Mouse (Mus musculus) gonadal fat pad, adult 2 months (tissue): ENCODE data around the gene Rbm20. TPM values are rescaled to one million over a fixed set of nuclear protein-coding genes. Genes with fewer than 3 reads are reported as not detected.

Experiments
- DNase-seq: peaks from one replicate; pipeline ENCODE4 v3.0.0-alpha.2; 2012; ENCODE audit warnings: low read depth
- polyA plus RNA-seq: library from polyadenylated mRNA; depleted of rRNA; stranded (reverse); fragments of >200 nt; gene quantifications from 2 replicates; pipeline ENCODE4 v1.2.3, GENCODE M21; 2012

The Rbm20 gene
- polyA plus RNA-seq, 1 experiment = 2.2 TPM

- DNase-seq = no peak
Observed at GRCm38 (mm10) chr19:53716469-53716868, 39.4 kb downstream of the Rbm20 start.

DNA sequence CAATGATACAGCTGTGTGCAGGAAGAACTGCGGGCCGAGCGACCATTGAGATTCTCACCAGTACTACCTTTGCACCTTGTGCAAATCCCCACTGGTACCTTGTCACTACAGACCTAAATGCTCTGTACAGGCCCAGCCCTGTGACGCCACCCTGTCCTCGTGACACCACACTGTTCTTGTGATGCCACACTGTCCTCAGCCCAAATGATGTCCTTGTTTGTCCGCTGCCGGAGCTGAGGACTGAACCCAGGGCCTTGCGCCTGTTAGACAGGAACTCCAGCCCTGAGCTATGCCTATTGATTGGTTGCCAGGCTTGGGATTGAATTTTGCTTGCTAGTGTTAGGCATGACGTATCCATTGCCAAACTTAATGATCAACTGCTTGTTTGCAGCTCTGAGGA is 40.3 kb downstream of the Rbm20 start:
- no peak for DNase-seq

DNA sequence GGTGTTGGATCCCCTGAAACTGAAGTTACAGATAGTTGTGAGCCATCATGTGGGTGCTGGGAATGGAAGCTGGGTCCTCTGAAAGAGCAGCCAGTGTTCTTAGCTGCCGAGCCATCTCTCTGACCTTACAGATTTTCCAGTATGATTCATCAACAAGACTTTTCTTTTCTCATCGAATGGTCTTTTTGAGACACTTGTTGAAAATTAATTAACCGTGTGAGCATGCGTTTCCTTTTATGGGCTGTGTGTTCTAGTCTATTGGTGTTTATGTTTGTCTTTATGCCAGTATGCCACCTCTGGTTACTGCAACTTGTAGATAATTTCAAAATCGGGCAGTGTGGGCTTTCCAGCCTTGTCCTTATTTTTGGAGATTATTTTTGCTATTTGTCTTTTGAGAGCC is 45.1 kb downstream of the Rbm20 start:
- no peak for DNase-seq

DNA sequence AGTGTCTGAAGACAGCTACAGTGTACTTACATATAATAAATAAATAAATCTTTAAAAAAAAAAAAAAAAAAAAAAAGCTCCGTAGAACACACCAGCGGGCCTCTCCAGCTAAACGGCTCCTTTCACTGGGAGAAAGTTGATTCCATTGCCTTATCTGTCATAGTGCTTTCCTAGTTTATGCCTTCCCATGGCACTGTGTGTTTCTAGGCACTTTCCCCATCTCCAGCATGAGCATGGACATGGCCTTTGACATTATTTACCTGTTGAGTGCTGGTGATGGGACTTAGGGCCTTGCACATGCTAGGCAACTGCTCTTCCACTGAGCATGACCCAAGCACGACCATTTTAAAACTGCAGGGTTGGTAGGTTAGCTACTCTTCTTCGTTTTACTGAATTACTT is 46.9 kb downstream of the Rbm20 start:
- DNase-seq = no peak

GRCm38 (mm10) chr19:53726340-53726739 is 49.2 kb downstream of the Rbm20 start:
- no peak for DNase-seq

GRCm38 (mm10) chr19:53726755-53727154 is 49.6 kb downstream of the Rbm20 start:
- DNase-seq = no peak

- DNase-seq = no peak
Observed at GRCm38 (mm10) chr19:53727277-53727676, 50.2 kb downstream of the Rbm20 start.

- DNase-seq = no peak
Observed at GRCm38 (mm10) chr19:53727886-53728669, 51.0 kb downstream of the Rbm20 start.

GRCm38 (mm10) chr19:53729919-53730318 is 52.8 kb downstream of the Rbm20 start:
- DNase-seq = no peak

DNA sequence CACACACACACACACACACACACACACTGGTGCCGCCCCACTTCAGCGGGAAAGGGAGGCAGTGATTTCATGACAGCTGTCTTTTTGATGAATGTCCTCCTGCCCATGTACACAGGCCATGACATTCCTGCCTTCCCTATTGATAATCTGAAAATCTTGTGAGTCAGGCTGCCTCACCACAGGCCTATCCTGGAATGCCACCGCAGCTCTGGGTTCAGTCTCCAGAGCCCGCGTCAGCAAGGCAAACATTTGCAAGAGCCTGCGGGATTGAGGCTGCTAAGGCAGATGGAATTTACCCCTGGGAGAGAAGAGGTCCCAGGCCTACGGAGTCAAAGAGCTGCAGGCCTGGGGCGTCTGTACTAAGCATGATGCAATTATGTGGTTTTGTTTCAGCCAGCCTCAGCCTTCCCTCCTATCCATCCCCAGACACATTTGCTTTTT is 54.7 kb downstream of the Rbm20 start:
- DNase-seq = no peak

DNA sequence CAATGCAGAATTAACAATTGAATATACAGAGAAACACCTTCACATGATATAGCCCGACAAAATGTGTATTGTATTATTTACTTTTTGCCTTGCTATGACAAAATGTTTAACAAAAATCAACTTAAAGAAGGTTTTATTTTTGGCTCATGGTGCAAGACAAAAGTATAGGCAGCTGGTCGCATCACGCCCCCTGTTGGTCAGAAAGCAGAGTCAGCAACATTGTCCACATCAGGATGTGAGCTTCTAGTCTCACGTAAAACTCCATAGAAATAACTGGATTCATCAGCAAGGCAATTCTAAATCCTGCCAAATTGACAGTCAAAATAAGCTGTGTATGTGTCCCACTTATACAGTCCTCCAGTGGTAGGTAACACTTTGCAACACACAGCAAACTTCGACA is 57.7 kb downstream of the Rbm20 start:
- no peak for DNase-seq

DNA sequence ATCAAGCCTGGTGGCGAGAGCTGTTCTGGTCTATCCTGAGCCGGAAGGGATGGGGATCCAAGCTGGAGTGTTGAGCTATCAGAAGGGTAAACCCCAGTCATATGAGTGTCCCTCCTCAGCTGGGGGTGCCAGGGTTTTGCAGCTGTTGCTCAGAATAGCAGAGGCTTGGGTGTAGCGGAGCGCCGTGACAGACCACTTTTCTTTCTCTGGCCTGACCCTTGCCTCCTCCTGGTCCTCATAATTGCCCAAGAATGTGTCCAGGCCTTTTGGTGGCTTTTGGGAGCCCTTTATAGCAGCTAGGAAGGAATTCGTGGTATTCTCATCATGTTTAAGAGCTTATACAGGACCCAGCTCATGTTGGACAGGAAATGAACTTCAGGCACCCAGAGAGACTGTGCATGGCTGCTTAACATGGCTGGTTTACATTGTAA is 61.6 kb downstream of the Rbm20 start:
- no peak for DNase-seq

- DNase-seq = no peak
Observed at GRCm38 (mm10) chr19:53739570-53740266, 62.6 kb downstream of the Rbm20 start.

DNA sequence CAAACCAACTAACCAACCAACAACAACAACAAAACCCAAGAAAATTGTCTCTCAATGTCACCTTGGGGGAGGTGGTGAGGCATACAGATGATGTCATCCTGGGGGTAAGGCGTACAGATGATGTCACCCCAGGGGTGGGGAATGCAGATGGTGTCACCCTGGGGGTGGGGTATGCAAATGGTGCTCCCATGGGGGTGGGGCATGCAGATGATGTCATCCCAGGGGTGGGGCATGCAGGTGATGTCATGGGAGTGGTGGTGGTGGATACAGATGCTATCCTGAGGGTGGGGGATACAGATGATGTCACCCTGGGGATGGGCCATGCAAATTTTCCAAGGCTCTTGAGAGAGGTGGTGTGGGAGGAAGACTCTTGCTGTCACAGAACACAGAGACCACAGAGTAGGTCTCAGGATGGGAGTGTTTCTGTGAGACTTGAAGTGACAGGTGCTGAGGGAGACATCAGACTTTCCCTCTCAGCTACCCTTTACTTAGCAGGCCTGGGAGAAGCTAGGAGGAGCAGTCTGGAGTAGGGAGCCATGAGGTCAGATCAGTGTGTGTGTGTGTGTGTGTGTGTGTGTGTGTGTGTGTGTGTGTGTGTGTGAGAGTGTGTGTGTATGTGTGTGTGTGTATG is 63.8 kb downstream of the Rbm20 start:
- no peak for DNase-seq

GRCm38 (mm10) chr19:53741902-53742301 is 64.8 kb downstream of the Rbm20 start:
- DNase-seq = no peak

GRCm38 (mm10) chr19:53745354-53745753 is 68.2 kb downstream of the Rbm20 start:
- DNase-seq = no peak

- DNase-seq = no peak
Observed at GRCm38 (mm10) chr19:53746116-53746515, 69.0 kb downstream of the Rbm20 start.

DNA sequence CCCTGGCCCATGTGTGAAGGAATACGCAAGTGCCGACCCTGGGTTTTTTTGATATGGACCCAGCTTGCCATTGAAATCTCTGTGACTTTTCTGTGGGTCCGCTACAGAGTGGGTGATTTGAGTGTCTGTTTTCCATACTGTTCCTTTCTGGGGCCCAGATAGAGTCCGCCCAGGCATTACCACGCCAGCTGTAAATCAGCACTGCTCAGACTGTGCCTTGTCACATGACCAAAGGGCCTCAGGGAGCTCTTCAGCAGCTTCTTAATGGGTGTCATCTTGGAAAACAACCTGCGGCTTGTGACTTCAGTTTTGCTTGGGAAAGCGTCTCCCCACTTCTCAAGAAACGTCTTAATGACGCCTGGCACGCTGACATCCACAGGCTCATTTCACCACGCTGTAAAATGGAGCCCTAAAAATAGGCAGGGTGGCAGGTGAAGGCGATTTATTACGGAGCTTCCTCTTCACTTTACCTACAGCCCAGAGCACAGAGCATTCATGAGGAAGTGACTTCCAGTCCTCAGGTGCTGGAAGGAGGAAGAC is 71.2 kb downstream of the Rbm20 start:
- peak; percentile 44 for DNase-seq

GRCm38 (mm10) chr19:53749326-53749725 is 72.2 kb downstream of the Rbm20 start:
- DNase-seq = no peak

GRCm38 (mm10) chr19:53751420-53752185 is 74.5 kb downstream of the Rbm20 start:
- no peak for DNase-seq

DNA sequence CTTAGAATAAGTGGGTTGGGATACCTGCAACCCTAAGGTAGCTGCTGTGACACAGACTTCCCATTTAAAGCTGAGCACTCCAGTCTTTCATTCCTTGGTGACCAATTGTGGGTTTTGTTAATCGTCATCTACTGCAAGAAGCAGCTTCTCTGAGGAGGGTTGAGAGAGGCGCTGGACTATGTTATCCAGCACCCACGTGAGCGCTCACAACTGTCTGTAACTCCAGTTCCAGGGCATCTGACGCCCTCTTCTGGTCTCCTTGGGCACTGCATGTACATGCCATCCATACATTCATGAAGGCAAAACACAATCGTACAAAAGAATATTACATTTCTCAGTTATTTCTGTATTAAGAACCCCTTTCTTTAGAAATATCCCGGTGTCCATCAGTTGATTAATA is 75.9 kb downstream of the Rbm20 start:
- no peak for DNase-seq

GRCm38 (mm10) chr19:53754421-53754830 is 77.3 kb downstream of the Rbm20 start:
- DNase-seq = no peak
